Comparison of ENCODE assay signal across 23 mouse cellular contexts in the genomic region with DNA sequence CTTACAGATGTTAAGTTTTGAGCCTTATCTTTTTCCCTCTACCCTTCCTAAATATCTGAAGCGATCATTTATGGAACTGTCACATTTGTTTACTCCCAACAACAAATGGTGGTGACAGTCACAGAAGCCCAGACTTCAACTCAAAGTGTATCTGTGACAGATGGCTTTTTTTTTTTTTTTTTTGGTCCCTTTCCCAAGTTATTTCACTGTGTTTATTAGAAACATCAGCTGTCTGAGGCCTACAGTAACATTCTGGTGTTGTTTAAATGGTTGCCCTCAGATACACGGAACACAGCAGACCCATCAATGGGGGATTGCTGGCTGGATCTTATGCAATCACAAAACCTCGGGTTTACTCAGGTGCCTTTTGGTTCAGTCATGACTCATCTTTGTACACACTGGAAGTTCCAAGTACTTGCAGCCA. TPM values are rescaled to one million over a fixed set of nuclear protein-coding genes. Genes with fewer than 3 reads are reported as not detected.
A peak's percentile ranks its signal among the peaks of the same experiment; 100 is the strongest.
DNase-seq lines count a peak whose midpoint lies in the region; ATAC-seq and TF ChIP-seq lines count a peak whose summit lies in the region.
"Had no signal": no experiment of that assay in that cellular context is flagged by ENCODE, and none has a peak within 500 bp of the region (broad histone marks: within the 10 kb centered on the region; RNA-seq: fewer than 3 reads in every experiment).

No protein-coding gene starts in this region.

- peak; percentile 85 for TF ChIP-seq EP300 in CH12.LX (IDR thresholded peaks at IDR 0.05; ENCODE audit: low read length)
- TF ChIP-seq EP300 in liver, postnatal 0 days (IDR thresholded peaks at IDR 0.05; ENCODE audit: low read depth) = peak; percentile 35; the same call in 1 of the 2 replicates

- no peak overlapping the region for H3K4me2 ChIP-seq in intestine, embryonic 15.5 days (replicated peaks)
- H3K4me2 ChIP-seq in intestine, postnatal 0 days (replicated peaks; ENCODE audit: low read depth) = no peak overlapping the region
- no peak overlapping the region for H3K4me2 ChIP-seq in lung, embryonic 15.5 days
- peak overlapping the region; percentile 32 for H3K4me2 ChIP-seq in CH12.LX (ENCODE audit: insufficient read depth, low read depth, poor library complexity, severe bottlenecking)
- H3K4me2 ChIP-seq in liver, postnatal 0 days (ENCODE audit: low read depth, low read length) = no peak overlapping the region
- no peak overlapping the region for H3K4me2 ChIP-seq in midbrain, embryonic 16.5 days (ENCODE audit: low read length)
- H3K4me2 ChIP-seq: embryonic facial prominence, embryonic 15.5 days; liver, embryonic 15.5 days; midbrain, embryonic 11.5 days; neural tube, embryonic 12.5 days had no signal

- H3K79me2 ChIP-seq in CH12.LX (replicated peaks; ENCODE audit: control insufficient read depth, extremely low read depth, insufficient read depth, poor library complexity, severe bottlenecking) = no peaks in the 10 kb centered on the region

- H3K4me1 ChIP-seq in intestine, embryonic 15.5 days (replicated peaks) = no peaks in the 10 kb centered on the region; the same call in 1 of the 2 replicates
- no peaks in the 10 kb centered on the region for H3K4me1 ChIP-seq in intestine, postnatal 0 days (replicated peaks; ENCODE audit: control insufficient read depth, insufficient read depth, low read length)
- peaks cover 12% of the 10 kb centered on the region for H3K4me1 ChIP-seq in lung, embryonic 15.5 days
- H3K4me1 ChIP-seq in CH12.LX (ENCODE audit: control insufficient read depth in 1 of 2, insufficient read depth in 2 of 2) = peaks cover 16 to 51% of the 10 kb centered on the region in 2 experiments
- 0 out of 2 replicates have a peak, but pooled peaks cover 3% of the 10 kb centered on the region for H3K4me1 ChIP-seq in liver, postnatal 0 days (ENCODE audit: insufficient read depth)
- no peaks in the 10 kb centered on the region for H3K4me1 ChIP-seq in midbrain, embryonic 16.5 days (ENCODE audit: control insufficient read depth, insufficient read depth, low read length)
- H3K4me1 ChIP-seq: embryonic facial prominence, embryonic 15.5 days; neural tube, embryonic 12.5 days had no signal

- in situ Hi-C loops in CH12.LX (cut with MboI; ENCODE audit: low pct_ligation_motif_present, low pct_unique_long_range_greater_than_20kb, low sequenced_read_pairs) = no loop called here

- TF ChIP-seq POLR2A in CH12.LX (IDR thresholded peaks at IDR 0.05; ENCODE audit: low read depth, low read length) = no peak

- dilution Hi-C loops in CH12.LX (cut with MboI; ENCODE audit: extremely low pct_ligation_motif_present, extremely low pct_unique_long_range_greater_than_20kb, low sequenced_read_pairs) = no loop called here

- H3K27ac ChIP-seq in intestine, embryonic 15.5 days = no peak overlapping the region
- no peak overlapping the region for H3K27ac ChIP-seq in intestine, postnatal 0 days (ENCODE audit: low read depth, low read length)
- no peak overlapping the region for H3K27ac ChIP-seq in lung, embryonic 15.5 days
- H3K27ac ChIP-seq in CH12.LX (ENCODE audit: insufficient read depth, low read depth) = no peak overlapping the region
- H3K27ac ChIP-seq in liver, postnatal 0 days (ENCODE audit: low read depth) = peak overlapping the region; percentile 24; the same call in 1 of the 2 replicates
- no peak overlapping the region for H3K27ac ChIP-seq in midbrain, embryonic 16.5 days (ENCODE audit: low read length)
- H3K27ac ChIP-seq: embryonic facial prominence, embryonic 15.5 days; hindbrain, postnatal 0 days; limb, embryonic 10.5 days; liver, embryonic 15.5 days; neural tube, embryonic 12.5 days had no signal

- TF ChIP-seq RAD21 in CH12.LX (IDR thresholded peaks at IDR 0.05; ENCODE audit: low read depth, low read length) = no peak

- ATAC-seq in intestine, embryonic 15.5 days = 0 out of 2 replicates have a peak, but pooled peaks have one; percentile 45
- ATAC-seq in intestine, postnatal 0 days = no peak
- ATAC-seq in lung, embryonic 15.5 days (ENCODE audit: borderline replicate concordance, extremely low read depth, low FRiP score, low TSS enrichment) = peak; percentile 72; the same call in 1 of the 2 replicates
- peak; percentile 92 for ATAC-seq in liver, postnatal 0 days
- no peak for ATAC-seq in midbrain, embryonic 16.5 days
- ATAC-seq: hindbrain, postnatal 0 days; Patski had no signal

- WGBS in intestine, embryonic 15.5 days = 57% methylated on average over 3 of the region's 3 CpGs
- 51% methylated on average over 3 of the region's 3 CpGs for WGBS in intestine, postnatal 0 days
- WGBS in lung, embryonic 15.5 days = 30% methylated on average over 3 of the region's 3 CpGs
- 50% methylated on average over 3 of the region's 3 CpGs for WGBS in liver, postnatal 0 days (ENCODE audit: insufficient replicate concordance)
- 85% methylated on average over 3 of the region's 3 CpGs for WGBS in midbrain, embryonic 16.5 days

- no peak for DNase-seq in lung, adult 18-20 months
- DNase-seq in CH12.LX (ENCODE audit: extremely low read depth) = peak; percentile 54
- DNase-seq in liver, postnatal 0 days = no peak
- DNase-seq in adrenal gland, adult 8-10 months = no peak
- DNase-seq: adrenal gland, postnatal 25 days; cerebellum, adult 18-20 months; cerebellum, postnatal 36 days; gastrocnemius, postnatal 36 days; kidney, adult 8-10 months; kidney, postnatal 4 days; right cerebral cortex, postnatal 4 days; thymus, postnatal 14 days had no signal

- no peaks in the 10 kb centered on the region for H3K9me3 ChIP-seq in intestine, embryonic 15.5 days
- no peaks in the 10 kb centered on the region for H3K9me3 ChIP-seq in intestine, postnatal 0 days (ENCODE audit: control insufficient read depth)
- H3K9me3 ChIP-seq in lung, embryonic 15.5 days = no peaks in the 10 kb centered on the region
- no peaks in the 10 kb centered on the region for H3K9me3 ChIP-seq in CH12.LX (replicated peaks; ENCODE audit: low read length)
- H3K9me3 ChIP-seq in liver, postnatal 0 days (ENCODE audit: low read length) = no peaks in the 10 kb centered on the region
- no peaks in the 10 kb centered on the region for H3K9me3 ChIP-seq in midbrain, embryonic 16.5 days (replicated peaks; ENCODE audit: control insufficient read depth, low read length, poor library complexity, severe bottlenecking)
- H3K9me3 ChIP-seq: embryonic facial prominence, embryonic 15.5 days; limb, embryonic 10.5 days; liver, embryonic 15.5 days; neural tube, embryonic 12.5 days had no signal

- no peak overlapping the region for H3K9ac ChIP-seq in intestine, embryonic 15.5 days
- no peak overlapping the region for H3K9ac ChIP-seq in intestine, postnatal 0 days (ENCODE audit: low read depth, low read length)
- no peak overlapping the region for H3K9ac ChIP-seq in lung, embryonic 15.5 days
- H3K9ac ChIP-seq in CH12.LX (ENCODE audit: insufficient read depth, low read depth) = no peak overlapping the region
- no peak overlapping the region for H3K9ac ChIP-seq in liver, postnatal 0 days (replicated peaks)
- no peak overlapping the region for H3K9ac ChIP-seq in midbrain, embryonic 16.5 days (ENCODE audit: low read depth, low read length)
- H3K9ac ChIP-seq: embryonic facial prominence, embryonic 15.5 days; liver, embryonic 15.5 days; neural tube, embryonic 12.5 days had no signal

- no peak for TF ChIP-seq CTCF in intestine, postnatal 0 days (IDR thresholded peaks at IDR 0.05; ENCODE audit: low read depth)
- no peak for TF ChIP-seq CTCF in CH12.LX (conservative IDR thresholded peaks at IDR 0.05 in 1 of 2, IDR thresholded peaks at IDR 0.05 in 1 of 2; ENCODE audit: low read depth in 2 of 2, low read length in 2 of 2)
- TF ChIP-seq CTCF in liver, postnatal 0 days (IDR thresholded peaks at IDR 0.05; ENCODE audit: low read depth) = no peak

- no peaks in the 10 kb centered on the region for H3K36me3 ChIP-seq in intestine, embryonic 15.5 days
- H3K36me3 ChIP-seq in intestine, postnatal 0 days (ENCODE audit: control insufficient read depth, insufficient read depth) = peaks cover 21% of the 10 kb centered on the region
- H3K36me3 ChIP-seq in lung, embryonic 15.5 days = peaks cover 29% of the 10 kb centered on the region
- H3K36me3 ChIP-seq in CH12.LX (replicated peaks in 1 of 2; ENCODE audit: control insufficient read depth in 1 of 2, insufficient read depth in 1 of 2, low read length in 1 of 2) = no peaks in the 10 kb centered on the region
- peaks cover 2% of the 10 kb centered on the region; the same call in 1 of the 2 replicates for H3K36me3 ChIP-seq in liver, postnatal 0 days (replicated peaks; ENCODE audit: insufficient read depth, low read length)
- no peaks in the 10 kb centered on the region for H3K36me3 ChIP-seq in midbrain, embryonic 16.5 days (ENCODE audit: control insufficient read depth, insufficient read depth, low read length)
- H3K36me3 ChIP-seq: neural tube, embryonic 12.5 days had no signal

- H3K4me3 ChIP-seq in intestine, embryonic 15.5 days (replicated peaks) = no peak overlapping the region
- no peak overlapping the region for H3K4me3 ChIP-seq in intestine, postnatal 0 days (ENCODE audit: low read depth, low read length)
- no peak overlapping the region for H3K4me3 ChIP-seq in lung, embryonic 15.5 days
- no peak overlapping the region for H3K4me3 ChIP-seq in CH12.LX (replicated peaks in 1 of 3; ENCODE audit: low read depth in 2 of 3, low read length in 2 of 3, poor library complexity in 1 of 3)
- H3K4me3 ChIP-seq in liver, postnatal 0 days (ENCODE audit: low read depth, low read length) = no peak overlapping the region
- H3K4me3 ChIP-seq in midbrain, embryonic 16.5 days (ENCODE audit: low read depth, low read length) = no peak overlapping the region
- H3K4me3 ChIP-seq: embryonic facial prominence, embryonic 15.5 days; limb, embryonic 10.5 days; liver, embryonic 15.5 days; neural tube, embryonic 12.5 days had no signal

- H3K27me3 ChIP-seq in intestine, embryonic 15.5 days (replicated peaks) = no peaks in the 10 kb centered on the region
- H3K27me3 ChIP-seq in intestine, postnatal 0 days (replicated peaks; ENCODE audit: control insufficient read depth, insufficient read depth, low read length) = no peaks in the 10 kb centered on the region
- H3K27me3 ChIP-seq in lung, embryonic 15.5 days = no peaks in the 10 kb centered on the region
- H3K27me3 ChIP-seq in CH12.LX (replicated peaks) = no peaks in the 10 kb centered on the region
- H3K27me3 ChIP-seq in liver, postnatal 0 days (ENCODE audit: insufficient read depth, low read length) = no peaks in the 10 kb centered on the region
- H3K27me3 ChIP-seq in midbrain, embryonic 16.5 days (ENCODE audit: control insufficient read depth, insufficient read depth, low read depth, low read length) = no peaks in the 10 kb centered on the region
- H3K27me3 ChIP-seq: embryonic facial prominence, embryonic 15.5 days; liver, embryonic 15.5 days; neural tube, embryonic 12.5 days; Patski had no signal

RNA-seq across cellular contexts. Expression of a gene that starts 34.0 kb away (rescaled TPM):
- polyA plus RNA-seq in intestine, embryonic 15.5 days (2015; fragmentation: Nextera tagmentation; extraction: Ambion mirVana) = 66.5 and 69.6 TPM in 2 replicates
- 34.8 and 36.0 TPM in 2 replicates for polyA plus RNA-seq in intestine, postnatal 0 days (2015; fragmentation: Nextera tagmentation; extraction: Ambion mirVana)
- polyA plus RNA-seq in lung, embryonic 15.5 days (2015; fragmentation: Nextera tagmentation; extraction: Ambion mirVana) = 134 and 135 TPM in 2 replicates
- total RNA-seq in CH12.LX (2012; rRNA removed) = 0.25 and 0.38 TPM in 2 replicates
- 0.30 and 0.31 TPM in 2 replicates for total RNA-seq in CH12.LX (2014; rRNA removed)
- polyA plus RNA-seq in CH12.LX (2012; ENCODE audit: insufficient read length, low read depth) = 0.70 and 0.94 TPM in 2 replicates
- polyA plus RNA-seq in liver, postnatal 0 days (2015; fragmentation: Nextera tagmentation; extraction: Ambion mirVana) = 14.8 and 17.9 TPM in 2 replicates
- 35.7 and 37.8 TPM in 2 replicates for polyA plus RNA-seq in midbrain, embryonic 16.5 days (2015; fragmentation: Nextera tagmentation; extraction: Ambion mirVana)
- total RNA-seq in adrenal gland, adult 8-10 months (2022) = 10 to 100 TPM; 37.4 to 71.1 (median 51.9) TPM

Comparison
In these comparisons a context has a peak if more than half of its experiments do, and no peak if none do; other contexts are left out.
1. ATAC-seq: peak in intestine, embryonic 15.5 days (single experiment), lung, embryonic 15.5 days (single experiment) and liver, postnatal 0 days (single experiment); none in intestine, postnatal 0 days (single experiment) and midbrain, embryonic 16.5 days (single experiment).